Mouse (Mus musculus) heart, postnatal 0 days (tissue): ENCODE measurements around the gene Nsmce4a. TPM values are rescaled to one million over a fixed set of nuclear protein-coding genes. Genes with fewer than 3 reads are reported as not detected.
A peak's percentile ranks its signal among the peaks of the same experiment; 100 is the strongest.

Source experiments
- ATAC-seq: fragments of 200-750 bp; cut with Nextera tagmentation; 2 replicates; pipeline ENCODE4 v1.8.0; 2017; ENCODE audit warnings: low read depth, moderate number of reproducible peaks, moderate library complexity; ENCODE audit not compliant: insufficient read depth
- DNase-seq: peaks from one replicate; pipeline ENCODE4 v3.0.0-alpha.2; 2016; ENCODE audit warnings: low spot score
- H3K27ac ChIP-seq: fragments of 300-500 bp; sonication (generic); 2 replicates; pipeline ENCODE4 v1.5.1; 2014; ENCODE audit warnings: low read depth, mild to moderate bottlenecking
- H3K27me3 ChIP-seq: fragments of 300-500 bp; sonication (generic); 2 replicates; pipeline ENCODE4 v1.6.1; 2014; ENCODE audit warnings: low read length, mixed read lengths; ENCODE audit not compliant: control insufficient read depth, insufficient read depth
- H3K36me3 ChIP-seq: fragments of 300-500 bp; sonication (generic); replicated peaks from 2 replicates; pipeline ENCODE4 v1.6.1; 2014; ENCODE audit warnings: low read length, mixed read lengths; ENCODE audit not compliant: control insufficient read depth, insufficient read depth
- H3K4me1 ChIP-seq: fragments of 300-500 bp; sonication (generic); 2 replicates; pipeline ENCODE4 v1.6.1; 2014; ENCODE audit warnings: antibody characterized with exemption; ENCODE audit not compliant: control insufficient read depth, insufficient read depth
- H3K4me2 ChIP-seq: fragments of 300-500 bp; sonication (generic); 2 replicates; pipeline ENCODE4 v1.6.1; 2014; ENCODE audit warnings: low read depth, mild to moderate bottlenecking, low read length, moderate library complexity
- H3K4me3 ChIP-seq: fragments of 300-500 bp; sonication (generic); 2 replicates; pipeline ENCODE4 v1.5.1; 2014; ENCODE audit warnings: low read depth, low read length
- H3K9ac ChIP-seq: fragments of 300-500 bp; sonication (generic); replicated peaks from 2 replicates; pipeline ENCODE4 v1.6.1; 2014; ENCODE audit warnings: low read depth, low read length, mixed read lengths
- H3K9me3 ChIP-seq: fragments of 300-500 bp; sonication (generic); replicated peaks from 2 replicates; pipeline ENCODE4 v1.6.1; 2016; ENCODE audit warnings: low read length; ENCODE audit not compliant: control insufficient read depth
- CTCF ChIP-seq: IDR thresholded peaks from 2 replicates; pipeline ENCODE4 v1.5.1; 2016; ENCODE audit warnings: antibody characterized with exemption, control low read depth, low read depth
- EP300 ChIP-seq: IDR thresholded peaks from 2 replicates; pipeline ENCODE4 v1.6.1; 2016; ENCODE audit warnings: antibody characterized with exemption, low read depth
- WGBS: fragments of 180-500 bp; shearing (Covaris S2); extraction: QIAGEN DNeasy Blood & Tissue Kit; methylation state at CpG from one replicate; pipeline ENCODE4 v1.1.7; 2014; 5-methylcytosine and 5-hydroxymethylcytosine counted together
- polyA plus RNA-seq: library from polyadenylated mRNA; unstranded; fragments of >200 nt; fragmentation: Nextera tagmentation; extraction: Ambion mirVana; gene quantifications from 2 replicates; pipeline ENCODE4 v1.2.1, GENCODE M21; 2015
- total RNA-seq: library from RNA; depleted of rRNA; stranded (reverse); fragments of >200 nt; gene quantifications from 2 replicates; pipeline ENCODE4 v1.2.3, GENCODE M21; 2014; ENCODE audit warnings: low replicate concordance

The Nsmce4a gene
- total and polyA plus RNA-seq, 2 experiments from 2014 or later: 56.9 to 96.9 TPM

- Histone ChIP-seq H3K4me2 (no peak overlapping the region), H3K27ac (no peak overlapping the region), H3K9me3 (no peaks in the 10 kb centered on the region), H3K9ac (no peak overlapping the region), H3K4me3 (no peak overlapping the region), H3K36me3 (no peaks in the 10 kb centered on the region), H3K27me3 (no peaks in the 10 kb centered on the region), H3K4me1 (no peaks in the 10 kb centered on the region)
- no peak for TF ChIP-seq EP300
- TF ChIP-seq CTCF: no peak
- ATAC-seq (no peak), DNase-seq (no peak)
- 90% methylated on average over 4 of the region's 4 CpGs for WGBS
Observed at GRCm38 (mm10) chr7:130606958-130607357, 34.0 kb upstream of the Nsmce4a start.

DNA sequence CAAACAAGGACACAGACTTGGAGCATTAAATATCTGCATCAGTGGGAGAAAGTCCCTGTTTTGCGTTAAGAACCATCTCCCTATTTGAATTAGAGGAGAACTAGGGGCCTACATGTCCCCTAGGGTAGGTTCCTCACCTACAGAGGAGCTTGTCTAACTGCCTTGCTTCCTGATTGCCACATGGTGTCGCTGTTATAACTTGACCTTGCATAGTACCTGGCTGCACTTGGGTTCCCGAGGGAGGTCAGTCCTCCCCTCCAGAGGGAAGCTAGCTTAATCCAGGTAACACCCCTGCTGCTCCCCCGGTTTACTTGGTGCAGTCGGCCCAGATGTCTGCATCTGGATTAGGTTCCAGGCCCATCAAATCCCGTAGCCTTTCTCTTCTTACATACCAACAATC is 32.2 kb upstream of the Nsmce4a start:
- Histone ChIP-seq H3K4me2 (no peak overlapping the region), H3K27ac (no peak overlapping the region), H3K27me3 (no peaks in the 10 kb centered on the region), H3K9me3 (no peaks in the 10 kb centered on the region), H3K9ac (no peak overlapping the region), H3K4me1 (no peaks in the 10 kb centered on the region), H3K4me3 (no peak overlapping the region), H3K36me3 (no peaks in the 10 kb centered on the region)
- 17% methylated on average over 6 of the region's 6 CpGs for WGBS
- peak; percentile 63 for DNase-seq
- TF ChIP-seq CTCF (peak; percentile 85), EP300 (no peak)
- ATAC-seq: peak; percentile 62

- ATAC-seq (no peak), DNase-seq (no peak)
- no peaks in the 10 kb centered on the region for H3K27me3 ChIP-seq
- H3K27ac ChIP-seq: no peak overlapping the region
- no peak overlapping the region for H3K4me3 ChIP-seq
- no peak overlapping the region for H3K9ac ChIP-seq
- H3K36me3 ChIP-seq: no peaks in the 10 kb centered on the region
- no peaks in the 10 kb centered on the region for H3K4me1 ChIP-seq
- H3K4me2 ChIP-seq: no peak overlapping the region
- no peak for TF ChIP-seq EP300
- no peak for TF ChIP-seq CTCF
- 67% methylated on average over 2 of the region's 2 CpGs for WGBS
- H3K9me3 ChIP-seq: no peaks in the 10 kb centered on the region
Observed at GRCm38 (mm10) chr7:130604390-130604789, 31.5 kb upstream of the Nsmce4a start.

DNA sequence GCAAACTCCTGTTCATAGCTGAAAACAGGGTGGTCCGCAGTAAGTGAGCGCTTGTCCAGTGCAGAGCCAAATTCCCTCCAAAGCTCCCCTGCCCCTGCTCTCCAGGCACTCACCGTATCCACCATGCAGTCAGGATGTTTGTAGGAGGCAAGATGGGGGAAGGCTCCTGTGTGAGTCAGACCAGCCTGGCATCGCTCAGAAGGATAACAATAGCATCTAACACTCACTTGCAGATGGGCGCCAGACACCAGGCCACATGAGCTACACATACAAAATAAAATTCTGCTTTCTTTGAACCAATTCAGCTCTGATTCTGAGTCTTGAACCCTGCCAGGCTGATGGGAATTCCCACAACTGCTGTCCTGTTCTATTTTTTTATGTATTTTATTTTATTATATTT is 30.6 kb upstream of the Nsmce4a start:
- no peaks in the 10 kb centered on the region for H3K9me3 ChIP-seq
- DNase-seq (no peak), ATAC-seq (no peak)
- TF ChIP-seq EP300: no peak
- no peak for TF ChIP-seq CTCF
- no peak overlapping the region for H3K4me3 ChIP-seq
- no peaks in the 10 kb centered on the region for H3K4me1 ChIP-seq
- WGBS: 74% methylated on average over 5 of the region's 5 CpGs
- H3K36me3 ChIP-seq: no peaks in the 10 kb centered on the region
- H3K27me3 ChIP-seq: no peaks in the 10 kb centered on the region
- no peak overlapping the region for H3K4me2 ChIP-seq
- no peak overlapping the region for H3K27ac ChIP-seq
- no peak overlapping the region for H3K9ac ChIP-seq

GRCm38 (mm10) chr7:130602804-130603203 is 29.9 kb upstream of the Nsmce4a start:
- no peaks in the 10 kb centered on the region for H3K27me3 ChIP-seq
- no peak for DNase-seq
- H3K27ac ChIP-seq: no peak overlapping the region
- H3K4me2 ChIP-seq: no peak overlapping the region
- 83% methylated on average over 1 of the region's 1 CpGs for WGBS
- no peaks in the 10 kb centered on the region for H3K36me3 ChIP-seq
- ATAC-seq: no peak
- no peaks in the 10 kb centered on the region for H3K4me1 ChIP-seq
- no peak overlapping the region for H3K4me3 ChIP-seq
- H3K9me3 ChIP-seq: no peaks in the 10 kb centered on the region
- TF ChIP-seq EP300 (no peak), CTCF (no peak)
- no peak overlapping the region for H3K9ac ChIP-seq

DNA sequence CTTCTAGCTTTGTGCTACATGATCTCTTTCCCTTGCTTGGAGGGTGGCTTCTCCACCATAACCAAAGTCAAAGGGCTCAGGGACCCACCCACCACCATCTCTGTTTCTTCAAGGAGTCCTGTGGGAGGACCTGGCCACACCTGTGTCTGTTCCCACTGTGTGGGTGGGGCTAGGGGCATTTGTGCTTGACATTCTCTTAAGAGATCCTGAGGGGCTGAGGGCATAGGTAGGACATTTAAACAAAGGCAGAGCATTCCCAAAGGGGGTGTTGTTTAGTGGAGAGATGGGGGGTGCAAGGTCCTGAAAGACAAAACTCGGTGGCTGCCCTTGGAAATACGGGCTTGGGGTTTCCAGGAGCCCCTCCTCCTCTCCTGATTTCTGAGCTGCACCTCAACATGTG is 27.6 kb upstream of the Nsmce4a start:
- no peak for ATAC-seq
- Histone ChIP-seq H3K4me2 (no peak overlapping the region), H3K9ac (no peak overlapping the region), H3K27ac (no peak overlapping the region), H3K36me3 (no peaks in the 10 kb centered on the region), H3K4me3 (no peak overlapping the region), H3K4me1 (peaks cover 6% of the 10 kb centered on the region; the same call in 1 of the 2 replicates), H3K27me3 (no peaks in the 10 kb centered on the region), H3K9me3 (no peaks in the 10 kb centered on the region)
- 85% methylated on average over 2 of the region's 2 CpGs for WGBS
- no peak for DNase-seq
- no peak for TF ChIP-seq CTCF
